Mouse (Mus musculus) midbrain, embryonic 14.5 days (tissue): ENCODE results near the gene Heatr5b. TPM values are rescaled to one million over a fixed set of nuclear protein-coding genes. Genes with fewer than 3 reads are reported as not detected.

Experiments
- ATAC-seq: fragments of 200-750 bp; cut with Nextera tagmentation; 2 replicates; pipeline ENCODE4 v1.8.0; 2017; ENCODE audit warnings: moderate number of reproducible peaks, moderate library complexity; ENCODE audit not compliant: low FRiP score, low TSS enrichment
- DNase-seq: peaks from one replicate; pipeline ENCODE4 v3.0.0-alpha.2; 2015
- H3K27ac ChIP-seq: fragments of 300-500 bp; sonication (generic); replicated peaks from 2 replicates; pipeline ENCODE4 v1.5.1; 2014; ENCODE audit warnings: mild to moderate bottlenecking, low read depth, low read length, moderate library complexity
- H3K27me3 ChIP-seq: fragments of 300-500 bp; sonication (generic); 2 replicates; pipeline ENCODE4 v1.6.1; 2014; ENCODE audit warnings: low read length, control low read depth, mixed read lengths; ENCODE audit not compliant: control insufficient read depth, insufficient read depth
- H3K36me3 ChIP-seq: fragments of 300-500 bp; sonication (generic); 2 replicates; pipeline ENCODE4 v1.6.1; 2014; ENCODE audit warnings: low read length, control low read depth; ENCODE audit not compliant: control insufficient read depth, insufficient read depth
- H3K4me1 ChIP-seq: fragments of 300-500 bp; sonication (generic); 2 replicates; pipeline ENCODE4 v1.6.1; 2014; ENCODE audit warnings: mild to moderate bottlenecking, antibody characterized with exemption, low read length, control low read depth; ENCODE audit not compliant: control insufficient read depth, insufficient read depth
- H3K4me2 ChIP-seq: fragments of 300-500 bp; sonication (generic); 2 replicates; pipeline ENCODE4 v1.6.1; 2014; ENCODE audit warnings: mild to moderate bottlenecking, low read length, moderate library complexity
- H3K4me3 ChIP-seq: fragments of 300-500 bp; sonication (generic); replicated peaks from 2 replicates; pipeline ENCODE4 v1.5.1; 2014; ENCODE audit warnings: low read depth, low read length
- H3K9ac ChIP-seq: fragments of 300-500 bp; sonication (generic); replicated peaks from 2 replicates; pipeline ENCODE4 v1.6.1; 2014; ENCODE audit warnings: mild to moderate bottlenecking, low read length, moderate library complexity
- H3K9me3 ChIP-seq: fragments of 300-500 bp; sonication (generic); 2 replicates; pipeline ENCODE4 v1.6.1; 2016; ENCODE audit warnings: low read length, control low read depth, mixed read lengths; ENCODE audit not compliant: control insufficient read depth
- WGBS: fragments of 180-500 bp; shearing (Covaris S2); extraction: QIAGEN DNeasy Blood & Tissue Kit; methylation state at CpG from one replicate; pipeline ENCODE4 v1.1.7; 2014; 5-methylcytosine and 5-hydroxymethylcytosine counted together
- polyA plus RNA-seq: library from polyadenylated mRNA; unstranded; fragments of >200 nt; fragmentation: Nextera tagmentation; extraction: Ambion mirVana; gene quantifications from 2 replicates; pipeline ENCODE4 v1.2.1, GENCODE M21; 2014

Heatr5b gene
- polyA plus RNA-seq, 1 experiment from 2014 or later = 21.1 TPM

DNA sequence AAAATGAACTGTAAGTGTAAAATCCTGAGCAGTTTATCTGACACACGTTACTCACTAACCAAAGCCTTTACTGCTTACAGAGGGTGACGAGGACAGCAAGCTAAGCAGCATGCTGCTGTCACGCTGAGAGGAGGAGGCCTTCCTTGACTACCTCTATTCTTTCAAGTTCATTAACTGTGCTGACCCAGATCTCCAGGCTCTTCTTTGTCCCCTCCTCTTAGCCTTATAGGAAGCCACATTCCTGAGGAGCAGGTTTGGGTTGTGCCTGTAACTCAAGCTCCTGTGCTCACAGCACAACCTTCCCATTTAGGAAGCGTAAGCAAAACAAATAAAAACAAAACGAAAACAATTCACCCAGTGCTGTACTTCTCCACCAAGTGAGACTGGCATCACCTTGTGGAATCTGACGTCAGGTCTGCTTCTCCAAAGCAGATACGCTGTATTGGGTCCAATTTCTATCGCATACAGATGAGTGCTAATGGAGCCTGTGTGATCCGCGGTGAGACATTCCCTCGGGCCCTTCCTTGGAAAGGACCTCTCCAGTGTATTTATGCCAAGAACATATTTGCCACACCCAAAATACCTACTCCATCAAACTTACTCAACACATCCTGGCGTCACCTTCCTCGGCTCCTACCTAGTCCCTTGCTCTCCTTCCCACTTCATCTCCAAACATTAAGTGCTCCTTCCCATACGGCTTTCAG is 108.3 kb downstream of the Heatr5b start:
- Histone ChIP-seq H3K4me3 (no peak overlapping the region), H3K9ac (no peak overlapping the region), H3K4me2 (no peak overlapping the region), H3K36me3 (no peaks in the 10 kb centered on the region), H3K9me3 (no peaks in the 10 kb centered on the region), H3K27me3 (no peaks in the 10 kb centered on the region), H3K4me1 (no peaks in the 10 kb centered on the region; the same call in 1 of the 2 replicates), H3K27ac (no peak overlapping the region)
- DNase-seq = no peak
- WGBS = 76% methylated on average over 14 of the region's 14 CpGs
- no peak for ATAC-seq

DNA sequence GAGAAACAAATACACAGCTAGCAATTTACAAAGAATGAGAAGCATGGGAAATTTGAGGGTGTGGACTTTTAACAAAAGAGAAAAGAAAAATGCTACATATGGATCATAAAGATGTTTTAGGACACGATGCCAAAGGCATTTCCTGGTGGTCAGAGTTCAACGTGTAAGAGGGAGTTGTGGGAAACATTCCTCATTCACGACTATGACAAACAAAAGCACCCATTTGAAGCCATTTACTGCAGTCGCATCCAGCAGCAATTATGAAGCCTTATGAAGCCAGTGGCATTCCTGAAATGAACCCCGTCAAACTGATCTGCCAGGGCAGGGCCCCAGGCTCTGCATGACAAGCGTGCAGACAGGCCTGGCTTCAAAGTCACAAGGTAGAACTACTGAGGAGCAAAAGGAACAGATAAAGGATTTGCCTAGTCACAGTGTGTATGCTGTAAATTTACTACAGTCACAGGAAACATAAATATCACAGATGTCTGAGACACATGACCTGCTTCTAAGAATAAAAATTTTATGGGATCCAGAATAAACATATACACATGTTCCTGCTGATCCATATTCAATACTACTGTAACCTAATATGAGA is 110.6 kb downstream of the Heatr5b start:
- Histone ChIP-seq H3K4me3 (no peak overlapping the region), H3K4me2 (no peak overlapping the region), H3K9ac (no peak overlapping the region), H3K9me3 (no peaks in the 10 kb centered on the region), H3K4me1 (no peaks in the 10 kb centered on the region), H3K27me3 (no peaks in the 10 kb centered on the region), H3K36me3 (no peaks in the 10 kb centered on the region), H3K27ac (no peak overlapping the region)
- WGBS = 85% methylated on average over 6 of the region's 6 CpGs
- DNase-seq = no peak
- ATAC-seq = no peak

DNA sequence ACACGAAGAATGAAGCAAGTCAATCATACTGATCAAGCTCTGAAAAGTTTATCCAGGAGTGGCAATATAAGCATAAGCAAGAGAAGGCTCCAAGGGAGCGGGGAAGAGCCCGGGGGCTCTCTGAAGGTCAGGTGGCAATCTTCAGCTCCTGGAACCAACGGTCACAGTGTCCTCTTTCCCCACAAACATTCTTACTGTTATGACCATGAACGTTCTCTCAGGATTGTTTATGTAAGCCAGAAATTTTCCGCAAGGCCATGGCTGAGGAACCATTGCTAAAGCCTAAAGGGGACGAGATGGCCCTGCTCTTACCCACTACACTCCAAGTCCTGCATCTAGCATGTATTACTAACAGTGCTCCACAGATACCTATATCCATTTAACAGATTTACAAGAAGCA is 113.5 kb downstream of the Heatr5b start:
- Histone ChIP-seq H3K27ac (no peak overlapping the region), H3K36me3 (peaks cover 10% of the 10 kb centered on the region; the same call in 1 of the 2 replicates), H3K9me3 (0 out of 2 replicates have a peak, but pooled peaks cover 2% of the 10 kb centered on the region), H3K4me3 (no peak overlapping the region), H3K4me1 (no peaks in the 10 kb centered on the region), H3K27me3 (no peaks in the 10 kb centered on the region), H3K9ac (no peak overlapping the region), H3K4me2 (no peak overlapping the region)
- 96% methylated on average over 7 of the region's 7 CpGs for WGBS
- ATAC-seq (no peak), DNase-seq (no peak)

DNA sequence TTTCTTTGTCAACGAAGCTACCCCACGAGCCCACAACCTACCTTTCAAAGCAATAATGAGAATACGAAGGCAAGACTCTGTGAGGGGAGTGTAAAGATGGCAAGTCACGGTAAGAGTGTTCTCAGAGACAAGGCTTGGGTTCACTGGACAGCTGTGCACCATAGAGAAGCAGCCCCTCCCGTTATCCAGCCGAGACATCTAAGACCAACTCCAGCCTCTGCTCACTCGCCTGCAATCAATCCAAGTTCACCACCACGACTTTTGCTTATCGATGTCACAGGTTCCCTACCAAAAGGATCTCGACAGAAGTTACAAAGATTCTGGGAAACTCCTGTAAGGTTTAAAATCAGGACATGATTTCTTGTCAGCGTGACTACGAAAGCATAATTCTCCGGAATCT is 116.1 kb downstream of the Heatr5b start:
- Histone ChIP-seq H3K4me2 (no peak overlapping the region), H3K27ac (no peak overlapping the region), H3K4me1 (no peaks in the 10 kb centered on the region), H3K4me3 (no peak overlapping the region), H3K9ac (no peak overlapping the region), H3K36me3 (peaks cover 10% of the 10 kb centered on the region; the same call in 1 of the 2 replicates), H3K27me3 (no peaks in the 10 kb centered on the region), H3K9me3 (0 out of 2 replicates have a peak, but pooled peaks cover 2% of the 10 kb centered on the region)
- no peak for ATAC-seq
- 96% methylated on average over 13 of the region's 13 CpGs for WGBS
- DNase-seq = no peak

DNA sequence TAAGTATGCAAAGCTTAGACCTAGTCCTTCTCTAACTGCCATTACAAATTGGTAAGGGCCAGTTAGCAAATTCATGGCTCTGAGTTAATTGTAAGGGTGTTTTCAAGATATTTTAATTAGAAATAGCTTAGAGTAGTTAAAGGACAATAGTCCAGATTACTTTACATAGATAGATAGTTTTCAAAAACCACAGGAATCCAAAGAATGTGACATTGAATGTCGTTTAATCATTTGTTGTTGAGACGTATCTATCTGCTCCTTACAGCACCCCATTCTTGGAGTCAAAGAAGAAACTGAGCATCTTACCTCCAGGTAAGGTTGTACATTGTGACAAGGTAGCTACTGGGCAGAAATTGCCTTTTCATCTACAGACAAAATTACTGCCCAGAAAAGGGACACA is 124.9 kb downstream of the Heatr5b start:
- H3K9me3 ChIP-seq = no peaks in the 10 kb centered on the region
- no peak overlapping the region for H3K9ac ChIP-seq
- H3K4me1 ChIP-seq = no peaks in the 10 kb centered on the region
- H3K27me3 ChIP-seq = no peaks in the 10 kb centered on the region
- H3K36me3 ChIP-seq = no peaks in the 10 kb centered on the region
- no peak for DNase-seq
- H3K4me3 ChIP-seq = no peak overlapping the region
- H3K4me2 ChIP-seq = no peak overlapping the region
- 85% methylated on average over 2 of the region's 2 CpGs for WGBS
- ATAC-seq = no peak
- no peak overlapping the region for H3K27ac ChIP-seq

DNA sequence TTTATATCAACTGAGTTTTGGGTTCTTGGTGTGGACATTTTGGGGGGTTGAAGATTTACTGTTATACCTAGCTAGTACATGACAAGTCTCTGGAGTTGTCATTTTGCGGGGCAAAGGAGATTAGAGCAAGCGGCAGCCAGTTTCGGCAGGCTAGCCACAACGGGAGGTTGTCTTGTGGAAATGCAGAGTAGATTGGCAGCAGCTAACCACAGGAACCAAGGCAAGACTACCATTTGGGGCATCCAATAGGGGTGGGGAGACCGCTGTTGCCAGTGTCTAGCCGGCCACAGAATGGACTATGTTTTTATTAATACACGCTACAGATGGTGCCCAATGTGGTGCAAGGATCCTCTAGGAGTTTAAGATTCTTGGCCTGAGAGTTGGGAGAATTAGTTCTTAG is 126.7 kb downstream of the Heatr5b start:
- no peaks in the 10 kb centered on the region for H3K9me3 ChIP-seq
- DNase-seq = no peak
- H3K4me2 ChIP-seq = no peak overlapping the region
- H3K27me3 ChIP-seq = no peaks in the 10 kb centered on the region
- no peak overlapping the region for H3K27ac ChIP-seq
- no peak for ATAC-seq
- 90% methylated on average over 7 of the region's 7 CpGs for WGBS
- no peaks in the 10 kb centered on the region for H3K4me1 ChIP-seq
- H3K4me3 ChIP-seq = no peak overlapping the region
- H3K9ac ChIP-seq = no peak overlapping the region
- H3K36me3 ChIP-seq = no peaks in the 10 kb centered on the region

DNA sequence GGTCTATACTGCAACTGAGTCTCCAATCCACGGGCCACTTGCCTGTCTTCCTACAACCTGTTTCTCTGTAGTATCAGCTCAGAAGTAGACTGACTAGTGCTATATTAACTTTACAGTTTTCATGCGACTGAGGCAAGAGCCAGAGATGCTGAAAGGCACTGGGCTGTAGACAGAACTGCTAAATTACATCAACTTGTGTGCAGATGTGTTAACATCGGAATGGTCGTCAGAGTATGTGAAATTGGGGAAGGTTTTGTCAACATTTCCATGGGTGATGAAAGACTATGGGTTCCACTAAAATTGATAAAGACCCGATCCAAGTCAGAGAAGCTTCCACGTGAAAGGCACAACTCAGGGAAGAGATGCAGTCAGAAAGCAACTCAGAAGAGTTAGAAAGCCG is 132.2 kb downstream of the Heatr5b start:
- ATAC-seq = no peak
- 94% methylated on average over 7 of the region's 7 CpGs for WGBS
- H3K4me1 ChIP-seq = no peaks in the 10 kb centered on the region

More for the DNA sequence above, 132.2 kb downstream of the Heatr5b start:
- Histone ChIP-seq H3K4me3 (no peak overlapping the region), H3K9ac (no peak overlapping the region), H3K9me3 (no peaks in the 10 kb centered on the region), H3K27ac (no peak overlapping the region), H3K27me3 (no peaks in the 10 kb centered on the region), H3K4me2 (no peak overlapping the region), H3K36me3 (no peaks in the 10 kb centered on the region)
- no peak for DNase-seq
